Mouse (Mus musculus) bone marrow, adult 2 months (tissue): ENCODE measurements around the gene Slc25a20.

Experiments used
- CTCF ChIP-seq: fragments of 200-500 bp; IDR thresholded peaks from 2 replicates; pipeline ENCODE4 v1.5.1; 2011; ENCODE audit warnings: low read length, control low read depth; ENCODE audit not compliant: control insufficient read depth, insufficient read depth
- POLR2A ChIP-seq: fragments of 200-500 bp; IDR thresholded peaks from 2 replicates; pipeline ENCODE4 v1.6.1; 2011; ENCODE audit warnings: low read depth, mild to moderate bottlenecking, control low read depth, low read length, borderline replicate concordance; ENCODE audit not compliant: control insufficient read depth

DNA sequence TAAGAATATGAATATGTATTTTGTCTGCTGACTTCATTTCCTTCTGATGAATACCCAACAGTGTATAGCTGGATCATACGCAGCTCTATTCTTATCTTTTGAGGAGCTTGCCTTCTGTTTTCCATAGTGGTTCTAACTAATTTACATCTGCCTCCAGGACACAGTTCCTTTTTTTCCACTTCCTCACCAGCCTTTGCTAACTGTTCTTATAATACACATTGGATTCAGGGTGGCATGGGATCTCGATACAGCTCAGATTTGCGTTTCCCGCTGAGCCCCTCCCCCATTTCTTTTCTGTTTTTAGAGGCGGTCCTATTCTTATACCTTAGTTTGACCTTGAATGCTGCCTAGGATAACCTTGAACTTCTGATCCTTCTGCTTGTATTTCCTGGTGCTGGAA, 64.2 kb downstream of the Slc25a20 start:
- TF ChIP-seq CTCF: no peak
- no peak for TF ChIP-seq POLR2A
